Mouse (Mus musculus) embryonic facial prominence, embryonic 14.5 days (tissue): ENCODE data around the gene Mllt1. TPM values are rescaled to one million over a fixed set of nuclear protein-coding genes. Genes with fewer than 3 reads are reported as not detected.

Experiments used
- ATAC-seq: fragments of 200-750 bp; cut with Nextera tagmentation; 2 replicates; pipeline ENCODE4 v1.8.0; 2017; ENCODE audit warnings: low read depth, moderate number of reproducible peaks, moderate TSS enrichment
- DNase-seq: peaks from one replicate; pipeline ENCODE4 v3.0.0-alpha.2; 2015; ENCODE audit warnings: low spot score
- H3K27ac ChIP-seq: fragments of 300-500 bp; sonication (generic); replicated peaks from 2 replicates; pipeline ENCODE4 v1.5.1; 2014; ENCODE audit warnings: low read depth, mild to moderate bottlenecking, low read length, moderate library complexity
- H3K27me3 ChIP-seq: fragments of 300-500 bp; sonication (generic); replicated peaks from 2 replicates; pipeline ENCODE4 v1.6.1; 2014; ENCODE audit warnings: low read length; ENCODE audit not compliant: control insufficient read depth, insufficient read depth
- H3K36me3 ChIP-seq: fragments of 300-500 bp; sonication (generic); 2 replicates; pipeline ENCODE4 v1.6.1; 2014; ENCODE audit warnings: low read length, mixed read lengths; ENCODE audit not compliant: control insufficient read depth, insufficient read depth
- H3K4me1 ChIP-seq: fragments of 300-500 bp; sonication (generic); 2 replicates; pipeline ENCODE4 v1.6.1; 2014; ENCODE audit warnings: antibody characterized with exemption, low read length; ENCODE audit not compliant: control insufficient read depth, insufficient read depth
- H3K4me2 ChIP-seq: fragments of 300-500 bp; sonication (generic); 2 replicates; pipeline ENCODE4 v1.6.1; 2014; ENCODE audit warnings: low read depth, mild to moderate bottlenecking, low read length, moderate library complexity, mixed read lengths
- H3K4me3 ChIP-seq: fragments of 300-500 bp; sonication (generic); 2 replicates; pipeline ENCODE4 v1.5.1; 2014; ENCODE audit warnings: low read depth, mild to moderate bottlenecking, low read length
- H3K9ac ChIP-seq: fragments of 300-500 bp; sonication (generic); 2 replicates; pipeline ENCODE4 v1.6.1; 2014; ENCODE audit warnings: low read depth, mild to moderate bottlenecking, low read length, moderate library complexity, mixed read lengths
- H3K9me3 ChIP-seq: fragments of 300-500 bp; sonication (generic); 2 replicates; pipeline ENCODE4 v1.6.1; 2016; ENCODE audit warnings: low read length; ENCODE audit not compliant: control insufficient read depth
- WGBS: fragments of 180-500 bp; shearing (Covaris S2); extraction: QIAGEN DNeasy Blood & Tissue Kit; methylation state at CpG from one replicate; pipeline ENCODE4 v1.1.7; 2014; 5-methylcytosine and 5-hydroxymethylcytosine counted together
- polyA plus RNA-seq: library from polyadenylated mRNA; unstranded; fragments of >200 nt; fragmentation: Nextera tagmentation; extraction: Ambion mirVana; gene quantifications from 2 replicates; pipeline ENCODE4 v1.2.1, GENCODE M21; 2014

Gene Mllt1
- polyA plus RNA-seq, 1 experiment from 2014 or later = 24.7 TPM

DNA sequence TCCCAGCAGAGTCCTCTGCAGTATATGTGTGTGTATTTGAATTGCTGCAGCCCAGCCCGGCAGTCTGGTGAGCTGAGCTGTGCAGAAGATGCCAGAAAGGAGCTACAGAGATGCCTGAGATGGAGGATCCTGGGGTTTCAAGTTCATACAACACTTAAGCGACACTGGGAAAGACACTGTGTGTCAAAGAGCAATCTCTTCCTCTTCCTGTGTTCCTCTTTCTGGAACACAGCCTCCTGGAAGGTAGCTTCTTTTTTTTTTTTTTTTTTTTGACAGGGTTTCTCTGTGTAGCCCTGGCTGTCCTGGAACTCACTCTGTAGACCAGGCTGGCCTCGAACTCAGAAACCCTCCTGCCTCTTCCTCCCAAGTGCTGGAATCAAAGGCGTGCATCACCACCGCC is 86.4 kb downstream of the Mllt1 start:
- ATAC-seq (no peak), DNase-seq (no peak)
- Histone ChIP-seq H3K4me2 (no peak overlapping the region), H3K36me3 (no peaks in the 10 kb centered on the region), H3K27me3 (no peaks in the 10 kb centered on the region), H3K9ac (no peak overlapping the region), H3K4me1 (no peaks in the 10 kb centered on the region), H3K27ac (no peak overlapping the region), H3K9me3 (no peaks in the 10 kb centered on the region), H3K4me3 (no peak overlapping the region)
- 82% methylated on average over 5 of the region's 5 CpGs for WGBS

GRCm38 (mm10) chr17:56843678-56844077 is 91.5 kb downstream of the Mllt1 start:
- H3K27ac ChIP-seq = no peak overlapping the region
- no peaks in the 10 kb centered on the region for H3K27me3 ChIP-seq
- no peak for ATAC-seq
- 77% methylated on average over 5 of the region's 5 CpGs for WGBS
- no peaks in the 10 kb centered on the region for H3K4me1 ChIP-seq
- H3K4me2 ChIP-seq = no peak overlapping the region
- no peak overlapping the region for H3K9ac ChIP-seq
- DNase-seq = no peak
- H3K9me3 ChIP-seq = no peaks in the 10 kb centered on the region
- no peak overlapping the region for H3K4me3 ChIP-seq
- H3K36me3 ChIP-seq = no peaks in the 10 kb centered on the region

Other genes starting within 250 kb of the Mllt1 start
- 424 and 466 TPM in 2 replicates for gene Ndufa11, start 217.6 kb downstream of the Mllt1 start, polyA plus RNA-seq
- 18.6 and 21.4 TPM in 2 replicates for gene Vmac, start 217.4 kb downstream of the Mllt1 start, polyA plus RNA-seq
- 14.0 and 17.4 TPM in 2 replicates for gene Nrtn, start 177.9 kb downstream of the Mllt1 start, polyA plus RNA-seq
- gene Dus3l, start 170.7 kb downstream of the Mllt1 start, polyA plus RNA-seq = 33.3 and 42.0 TPM in 2 replicates
- gene Prr22, start 165.2 kb downstream of the Mllt1 start, polyA plus RNA-seq = 0.61 and 1.2 TPM in 2 replicates
- 3.5 and 5.3 TPM in 2 replicates for gene Rfx2, start 104.4 kb downstream of the Mllt1 start, polyA plus RNA-seq
- not detected in 2 replicates for gene Acsbg2, start 61.0 kb downstream of the Mllt1 start, polyA plus RNA-seq
- 0.14 and 0.26 TPM in 2 replicates for gene 1700061G19Rik, start 59.9 kb downstream of the Mllt1 start, polyA plus RNA-seq
- gene Acer1, start 46.7 kb upstream of the Mllt1 start, polyA plus RNA-seq = 1.3 and 2.4 TPM in 2 replicates
- gene Clpp, start 54.9 kb upstream of the Mllt1 start, polyA plus RNA-seq = 140 and 142 TPM in 2 replicates
- 35.7 and 39.8 TPM in 2 replicates for gene Alkbh7, start 61.9 kb upstream of the Mllt1 start, polyA plus RNA-seq
- gene Pspn, start 64.6 kb upstream of the Mllt1 start, polyA plus RNA-seq = 0.84 TPM in 1 of 2 replicates, not detected in the other
- gene Gtf2f1, start 75.9 kb upstream of the Mllt1 start, polyA plus RNA-seq = 55.4 and 55.5 TPM in 2 replicates
- gene Gm17949, start 76.1 kb upstream of the Mllt1 start, polyA plus RNA-seq = 0.19 and 0.41 TPM in 2 replicates
- 43.5 and 44.9 TPM in 2 replicates for gene Khsrp, start 96.1 kb upstream of the Mllt1 start, polyA plus RNA-seq
- gene Slc25a41, start 106.2 kb upstream of the Mllt1 start, polyA plus RNA-seq = not detected in 2 replicates
- gene Crb3, start 123.7 kb upstream of the Mllt1 start, polyA plus RNA-seq = 5.5 and 8.1 TPM in 2 replicates
- 6.9 and 7.8 TPM in 2 replicates for gene Slc25a23, start 124.4 kb upstream of the Mllt1 start, polyA plus RNA-seq
- 1.6 and 2.1 TPM in 2 replicates for gene Dennd1c, start 143.1 kb upstream of the Mllt1 start, polyA plus RNA-seq
- 22.9 and 28.7 TPM in 2 replicates for gene Tubb4a, start 152.4 kb upstream of the Mllt1 start, polyA plus RNA-seq
- gene Tnfsf9, start 169.9 kb upstream of the Mllt1 start, polyA plus RNA-seq = 4.1 and 5.0 TPM in 2 replicates
- gene Cd70, start 214.4 kb upstream of the Mllt1 start, polyA plus RNA-seq = not detected in 2 replicates